Mouse (Mus musculus) liver, embryonic 14.5 days (tissue): ENCODE data around the gene Mta3.

Experiments used
- CTCF ChIP-seq: IDR thresholded peaks from 2 replicates; pipeline ENCODE4 v1.5.1; 2016; ENCODE audit warnings: antibody characterized with exemption, low read depth, control low read depth
- EP300 ChIP-seq: IDR thresholded peaks from 2 replicates; pipeline ENCODE4 v1.6.1; 2016; ENCODE audit warnings: antibody characterized with exemption, low read depth

DNA sequence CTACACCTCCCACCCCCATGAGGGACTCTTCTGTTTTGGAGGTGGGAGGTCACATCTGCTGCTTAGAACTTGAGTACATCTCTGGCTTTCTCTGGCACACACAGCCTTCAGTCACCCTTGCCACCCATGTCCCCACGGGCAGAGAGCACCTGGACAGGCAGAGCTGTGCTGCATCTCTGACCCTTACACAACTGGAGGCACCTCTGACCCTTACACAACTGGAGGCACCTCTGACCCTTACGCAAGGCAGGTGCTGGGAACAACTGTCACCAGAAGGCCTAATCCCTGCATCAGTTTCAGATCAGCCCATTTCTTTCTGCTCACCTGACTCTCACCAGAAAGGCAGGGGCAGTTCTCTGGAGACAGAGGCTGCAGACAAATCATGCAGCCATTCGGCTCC is 130.1 kb downstream of the Mta3 start:
- TF ChIP-seq CTCF (no peak), EP300 (no peak)
